Mouse (Mus musculus) midbrain, embryonic 12.5 days (tissue): Measurements from ENCODE around the gene Ube3c. TPM values are rescaled to one million over a fixed set of nuclear protein-coding genes. Genes with fewer than 3 reads are reported as not detected.
"Not testable (repeated sequence)": the region's sequence is repeated elsewhere in the genome, so short reads cannot be mapped to it uniquely, and the experiment has no call there.

Source experiments
- ATAC-seq: fragments of 200-750 bp; cut with Nextera tagmentation; 2 replicates; pipeline ENCODE4 v1.8.0; 2017; ENCODE audit warnings: low read depth, moderate TSS enrichment, moderate library complexity; ENCODE audit not compliant: low FRiP score
- H3K27ac ChIP-seq: fragments of 300-500 bp; sonication (generic); replicated peaks from 2 replicates; pipeline ENCODE4 v1.5.1; 2016; ENCODE audit warnings: mild to moderate bottlenecking
- H3K27me3 ChIP-seq: fragments of 300-500 bp; sonication (generic); 2 replicates; pipeline ENCODE4 v1.6.1; 2016; ENCODE audit warnings: mild to moderate bottlenecking
- H3K36me3 ChIP-seq: fragments of 300-500 bp; sonication (generic); 2 replicates; pipeline ENCODE4 v1.6.1; 2016
- H3K4me1 ChIP-seq: fragments of 300-500 bp; sonication (generic); 2 replicates; pipeline ENCODE4 v1.6.1; 2016
- H3K4me2 ChIP-seq: fragments of 300-500 bp; sonication (generic); replicated peaks from 2 replicates; pipeline ENCODE4 v1.6.1; 2016; ENCODE audit warnings: mild to moderate bottlenecking, moderate library complexity
- H3K4me3 ChIP-seq: fragments of 300-500 bp; sonication (generic); 2 replicates; pipeline ENCODE4 v1.5.1; 2016; ENCODE audit warnings: mild to moderate bottlenecking
- H3K9ac ChIP-seq: fragments of 300-500 bp; sonication (generic); replicated peaks from 2 replicates; pipeline ENCODE4 v1.6.1; 2016; ENCODE audit warnings: mild to moderate bottlenecking, moderate library complexity
- H3K9me3 ChIP-seq: fragments of 300-500 bp; sonication (generic); 2 replicates; pipeline ENCODE4 v1.6.1; 2016; ENCODE audit warnings: mild to moderate bottlenecking
- WGBS: fragments of 180-500 bp; shearing (Covaris S2); methylation state at CpG from one replicate; pipeline ENCODE4 v1.1.7; 2016; 5-methylcytosine and 5-hydroxymethylcytosine counted together
- polyA plus RNA-seq: library from polyadenylated mRNA; unstranded; fragments of >200 nt; fragmentation: Nextera tagmentation; extraction: Ambion mirVana; gene quantifications from 2 replicates; pipeline ENCODE4 v1.2.1, GENCODE M21; 2016

Ube3c gene
- polyA plus RNA-seq, 1 experiment from 2014 or later = 43.6 TPM

GRCm38 (mm10) chr5:29629941-29630340, 60.9 kb downstream of the Ube3c start:
- H3K9ac ChIP-seq = no peak overlapping the region
- ATAC-seq = no peak
- H3K4me3 ChIP-seq = no peak overlapping the region
- no peak overlapping the region for H3K4me2 ChIP-seq
- H3K36me3 ChIP-seq = peaks cover 44% of the 10 kb centered on the region
- H3K9me3 ChIP-seq = no peaks in the 10 kb centered on the region
- no peak overlapping the region for H3K27ac ChIP-seq
- WGBS = 93% methylated on average over 2 of the region's 2 CpGs
- H3K27me3 ChIP-seq = no peaks in the 10 kb centered on the region
- no peaks in the 10 kb centered on the region for H3K4me1 ChIP-seq

GRCm38 (mm10) chr5:29631711-29632110, 62.7 kb downstream of the Ube3c start:
- no peak overlapping the region for H3K4me2 ChIP-seq
- WGBS = 81% methylated on average over 3 of the region's 3 CpGs
- H3K36me3 ChIP-seq = peaks cover 48% of the 10 kb centered on the region
- ATAC-seq = no peak
- no peaks in the 10 kb centered on the region for H3K9me3 ChIP-seq
- H3K27ac ChIP-seq = no peak overlapping the region
- no peak overlapping the region for H3K4me3 ChIP-seq
- H3K4me1 ChIP-seq = no peaks in the 10 kb centered on the region
- H3K27me3 ChIP-seq = no peaks in the 10 kb centered on the region
- H3K9ac ChIP-seq = no peak overlapping the region

GRCm38 (mm10) chr5:29636298-29636697, 67.3 kb downstream of the Ube3c start:
- ATAC-seq = no peak
- H3K27ac ChIP-seq = no peak overlapping the region
- no peaks in the 10 kb centered on the region for H3K9me3 ChIP-seq
- no peak overlapping the region for H3K4me2 ChIP-seq
- no peak overlapping the region for H3K4me3 ChIP-seq
- H3K27me3 ChIP-seq = no peaks in the 10 kb centered on the region
- no peak overlapping the region for H3K9ac ChIP-seq
- H3K36me3 ChIP-seq = peaks cover 72% of the 10 kb centered on the region
- no peaks in the 10 kb centered on the region for H3K4me1 ChIP-seq

- no peak overlapping the region for H3K27ac ChIP-seq
- no peaks in the 10 kb centered on the region for H3K9me3 ChIP-seq
- H3K9ac ChIP-seq = no peak overlapping the region
- H3K27me3 ChIP-seq = no peaks in the 10 kb centered on the region
- no peak overlapping the region for H3K4me2 ChIP-seq
- no peak for ATAC-seq
- H3K4me3 ChIP-seq = no peak overlapping the region
- no peaks in the 10 kb centered on the region for H3K4me1 ChIP-seq
- peaks cover 68% of the 10 kb centered on the region for H3K36me3 ChIP-seq
Observed at GRCm38 (mm10) chr5:29636884-29637283, 67.8 kb downstream of the Ube3c start.

- Histone ChIP-seq H3K27ac (no peak overlapping the region), H3K4me1 (no peaks in the 10 kb centered on the region), H3K4me3 (no peak overlapping the region), H3K27me3 (no peaks in the 10 kb centered on the region), H3K4me2 (no peak overlapping the region), H3K9ac (no peak overlapping the region), H3K36me3 (peaks cover 48% of the 10 kb centered on the region), H3K9me3 (no peaks in the 10 kb centered on the region)
- WGBS = 89% methylated on average over 7 of the region's 7 CpGs
- ATAC-seq = no peak
Observed at GRCm38 (mm10) chr5:29641124-29641884, 72.3 kb downstream of the Ube3c start.

- Histone ChIP-seq H3K9me3 (no peaks in the 10 kb centered on the region), H3K4me1 (no peaks in the 10 kb centered on the region), H3K36me3 (peaks cover 26% of the 10 kb centered on the region), H3K9ac (no peak overlapping the region), H3K4me2 (no peak overlapping the region), H3K27me3 (no peaks in the 10 kb centered on the region), H3K4me3 (no peak overlapping the region), H3K27ac (no peak overlapping the region)
- no peak for ATAC-seq
Observed at GRCm38 (mm10) chr5:29651696-29652095, 82.7 kb downstream of the Ube3c start.

- Histone ChIP-seq H3K27ac (no peak overlapping the region), H3K27me3 (no peaks in the 10 kb centered on the region), H3K4me1 (no peaks in the 10 kb centered on the region), H3K4me2 (no peak overlapping the region), H3K9me3 (no peaks in the 10 kb centered on the region), H3K9ac (no peak overlapping the region), H3K36me3 (peaks cover 32% of the 10 kb centered on the region), H3K4me3 (no peak overlapping the region)
- ATAC-seq = no peak
- WGBS = 96% methylated on average over 3 of the region's 3 CpGs
Observed at GRCm38 (mm10) chr5:29657590-29658339, 88.7 kb downstream of the Ube3c start.

GRCm38 (mm10) chr5:29661246-29661645, 92.2 kb downstream of the Ube3c start:
- H3K4me2 ChIP-seq, ATAC-seq, H3K9ac ChIP-seq, H3K4me3 ChIP-seq, H3K27me3 ChIP-seq, H3K9me3 ChIP-seq, H3K4me1 ChIP-seq, H3K27ac ChIP-seq: not testable (repeated sequence)
- H3K36me3 ChIP-seq = peaks cover 55% of the 10 kb centered on the region
- WGBS = 82% methylated on average over 4 of the region's 4 CpGs

GRCm38 (mm10) chr5:29665391-29665790, 96.3 kb downstream of the Ube3c start:
- no peak overlapping the region for H3K4me2 ChIP-seq
- WGBS = 89% methylated on average over 2 of the region's 2 CpGs
- H3K36me3 ChIP-seq = peaks cover 58% of the 10 kb centered on the region
- no peak overlapping the region for H3K27ac ChIP-seq
- H3K9me3 ChIP-seq = no peaks in the 10 kb centered on the region
- no peak overlapping the region for H3K9ac ChIP-seq
- ATAC-seq = no peak
- no peak overlapping the region for H3K4me3 ChIP-seq
- no peaks in the 10 kb centered on the region for H3K27me3 ChIP-seq
- no peaks in the 10 kb centered on the region for H3K4me1 ChIP-seq

GRCm38 (mm10) chr5:29672551-29672950, 103.5 kb downstream of the Ube3c start:
- H3K9ac ChIP-seq = no peak overlapping the region
- WGBS = 93% methylated on average over 4 of the region's 4 CpGs
- H3K36me3 ChIP-seq = peaks cover 71% of the 10 kb centered on the region
- ATAC-seq = no peak
- H3K4me1 ChIP-seq = no peaks in the 10 kb centered on the region
- no peaks in the 10 kb centered on the region for H3K9me3 ChIP-seq
- H3K4me3 ChIP-seq = no peak overlapping the region
- no peak overlapping the region for H3K4me2 ChIP-seq
- no peaks in the 10 kb centered on the region for H3K27me3 ChIP-seq
- H3K27ac ChIP-seq = no peak overlapping the region

GRCm38 (mm10) chr5:29674305-29674704, 105.3 kb downstream of the Ube3c start:
- Histone ChIP-seq H3K4me1 (no peaks in the 10 kb centered on the region), H3K27me3 (no peaks in the 10 kb centered on the region), H3K4me2 (no peak overlapping the region), H3K4me3 (no peak overlapping the region), H3K27ac (no peak overlapping the region), H3K9me3 (no peaks in the 10 kb centered on the region), H3K36me3 (peaks cover 55% of the 10 kb centered on the region), H3K9ac (no peak overlapping the region)
- WGBS = 98% methylated on average over 4 of the region's 4 CpGs
- no peak for ATAC-seq

- Histone ChIP-seq H3K27me3 (no peaks in the 10 kb centered on the region), H3K36me3 (peaks cover 36% of the 10 kb centered on the region), H3K4me3 (no peak overlapping the region), H3K27ac (no peak overlapping the region), H3K4me2 (no peak overlapping the region), H3K9ac (no peak overlapping the region), H3K9me3 (no peaks in the 10 kb centered on the region), H3K4me1 (no peaks in the 10 kb centered on the region)
- no peak for ATAC-seq
- 100% methylated on average over 3 of the region's 3 CpGs for WGBS
Observed at GRCm38 (mm10) chr5:29676445-29676844, 107.4 kb downstream of the Ube3c start.
